Mouse (Mus musculus) E14TG2a.4 (cell line): ENCODE measurements around the gene Mrps34.

Source experiments
- H3K27me3 ChIP-seq: 2 replicates; pipeline ENCODE4 v1.6.1; 2014; ENCODE audit warnings: low read length, control low read depth; ENCODE audit not compliant: insufficient read depth
- H3K36me3 ChIP-seq: 2 replicates; pipeline ENCODE4 v1.6.1; 2014; ENCODE audit warnings: low read length, control low read depth; ENCODE audit not compliant: insufficient read depth
- H3K4me1 ChIP-seq: replicated peaks from 2 replicates; pipeline ENCODE4 v1.6.1; 2014; ENCODE audit warnings: low read depth, low read length, control low read depth
- H3K4me3 ChIP-seq: replicated peaks from 2 replicates; pipeline ENCODE4 v1.5.1; 2014; ENCODE audit warnings: mild to moderate bottlenecking, low read length
- H3K9me3 ChIP-seq: 2 replicates; pipeline ENCODE4 v1.6.1; 2014; ENCODE audit warnings: low read length, control low read depth
- CTCF ChIP-seq: conservative IDR thresholded peaks from 2 replicates; pipeline ENCODE4 v1.5.1; 2014; ENCODE audit warnings: low read length
- NANOG ChIP-seq: IDR thresholded peaks from 2 replicates; pipeline ENCODE4 v1.6.1; 2014; ENCODE audit warnings: borderline replicate concordance, low read length, mixed read lengths
- POU5F1 ChIP-seq: IDR thresholded peaks from 2 replicates; pipeline ENCODE4 v1.6.1; 2014; ENCODE audit warnings: low read length, borderline replicate concordance

Gene Mrps34

GRCm38 (mm10) chr17:24856589-24856988 is 38.3 kb upstream of the Mrps34 start:
- H3K4me3 ChIP-seq, result no peak overlapping the region
- peaks cover 67% of the 10 kb centered on the region for H3K36me3 ChIP-seq
- peaks cover 2% of the 10 kb centered on the region for H3K27me3 ChIP-seq
- no peaks in the 10 kb centered on the region for H3K9me3 ChIP-seq
- TF ChIP-seq NANOG, result no peak
- TF ChIP-seq CTCF, result no peak
- no peak for TF ChIP-seq POU5F1
- peaks cover 26% of the 10 kb centered on the region for H3K4me1 ChIP-seq

GRCm38 (mm10) chr17:24857831-24858470 is 37.0 kb upstream of the Mrps34 start:
- peaks cover 76% of the 10 kb centered on the region for H3K36me3 ChIP-seq
- H3K9me3 ChIP-seq, result no peaks in the 10 kb centered on the region
- no peak overlapping the region for H3K4me3 ChIP-seq
- no peaks in the 10 kb centered on the region for H3K27me3 ChIP-seq
- H3K4me1 ChIP-seq, result peaks cover 23% of the 10 kb centered on the region
- TF ChIP-seq CTCF (no peak), NANOG (no peak), POU5F1 (no peak)

- Histone ChIP-seq H3K4me1 (peaks cover 26% of the 10 kb centered on the region), H3K4me3 (no peak overlapping the region), H3K9me3 (no peaks in the 10 kb centered on the region), H3K27me3 (no peaks in the 10 kb centered on the region), H3K36me3 (peaks cover 77% of the 10 kb centered on the region)
- TF ChIP-seq NANOG, result no peak
- TF ChIP-seq CTCF, result no peak
- TF ChIP-seq POU5F1, result no peak
Measured at GRCm38 (mm10) chr17:24858967-24859366, 35.9 kb upstream of the Mrps34 start.

GRCm38 (mm10) chr17:24860076-24860475 is 34.8 kb upstream of the Mrps34 start:
- Histone ChIP-seq H3K27me3 (no peaks in the 10 kb centered on the region), H3K4me1 (peaks cover 32% of the 10 kb centered on the region), H3K36me3 (peaks cover 85% of the 10 kb centered on the region), H3K9me3 (no peaks in the 10 kb centered on the region), H3K4me3 (no peak overlapping the region)
- TF ChIP-seq CTCF, result no peak

GRCm38 (mm10) chr17:24861785-24862184 is 33.1 kb upstream of the Mrps34 start:
- TF ChIP-seq POU5F1 (no peak), NANOG (no peak), CTCF (no peak)
- Histone ChIP-seq H3K4me3 (no peak overlapping the region), H3K36me3 (peaks cover 85% of the 10 kb centered on the region), H3K27me3 (no peaks in the 10 kb centered on the region), H3K9me3 (no peaks in the 10 kb centered on the region), H3K4me1 (peaks cover 26% of the 10 kb centered on the region)

GRCm38 (mm10) chr17:24865776-24866175 is 29.1 kb upstream of the Mrps34 start, which contains the start of gene Igfals:
TSS of gene Igfals (plus strand) at chr17:24865997.
- Histone ChIP-seq H3K4me1 (peaks cover 24% of the 10 kb centered on the region), H3K9me3 (no peaks in the 10 kb centered on the region), H3K4me3 (no peak within 1 kb of the TSS), H3K36me3 (peaks cover 75% of the 10 kb centered on the region), H3K27me3 (no peaks in the 10 kb centered on the region)
- TF ChIP-seq POU5F1 (no peak), NANOG (no peak), CTCF (no peak)

- TF ChIP-seq CTCF (no peak), NANOG (no peak), POU5F1 (no peak)
- Histone ChIP-seq H3K27me3 (no peaks in the 10 kb centered on the region), H3K4me3 (no peak overlapping the region), H3K4me1 (peaks cover 43% of the 10 kb centered on the region), H3K9me3 (no peaks in the 10 kb centered on the region), H3K36me3 (peaks cover 54% of the 10 kb centered on the region)
Measured at GRCm38 (mm10) chr17:24867914-24868313, 27.0 kb upstream of the Mrps34 start.

GRCm38 (mm10) chr17:24873695-24874404 is 21.1 kb upstream of the Mrps34 start:
- H3K27me3 ChIP-seq, result no peaks in the 10 kb centered on the region
- H3K4me3 ChIP-seq, result peak overlapping the region; percentile 52
- peaks cover 6% of the 10 kb centered on the region; the same call in 1 of the 2 replicates for H3K36me3 ChIP-seq
- H3K9me3 ChIP-seq, result no peaks in the 10 kb centered on the region
- TF ChIP-seq CTCF (no peak), POU5F1 (no peak), NANOG (no peak)
- H3K4me1 ChIP-seq, result peaks cover 84% of the 10 kb centered on the region

GRCm38 (mm10) chr17:24874405-24874745 is 20.5 kb upstream of the Mrps34 start:
- Histone ChIP-seq H3K4me3 (peak overlapping the region; percentile 52), H3K9me3 (no peaks in the 10 kb centered on the region), H3K27me3 (no peaks in the 10 kb centered on the region), H3K36me3 (peaks cover 3% of the 10 kb centered on the region; the same call in 1 of the 2 replicates), H3K4me1 (peaks cover 84% of the 10 kb centered on the region)
- 0 out of 2 replicates have a peak, but pooled peaks have one; percentile 34 for TF ChIP-seq POU5F1
- no peak; the same call in 1 of the 2 replicates for TF ChIP-seq NANOG
